9 mouse cellular contexts compared by ENCODE assay signal in the genomic region with DNA sequence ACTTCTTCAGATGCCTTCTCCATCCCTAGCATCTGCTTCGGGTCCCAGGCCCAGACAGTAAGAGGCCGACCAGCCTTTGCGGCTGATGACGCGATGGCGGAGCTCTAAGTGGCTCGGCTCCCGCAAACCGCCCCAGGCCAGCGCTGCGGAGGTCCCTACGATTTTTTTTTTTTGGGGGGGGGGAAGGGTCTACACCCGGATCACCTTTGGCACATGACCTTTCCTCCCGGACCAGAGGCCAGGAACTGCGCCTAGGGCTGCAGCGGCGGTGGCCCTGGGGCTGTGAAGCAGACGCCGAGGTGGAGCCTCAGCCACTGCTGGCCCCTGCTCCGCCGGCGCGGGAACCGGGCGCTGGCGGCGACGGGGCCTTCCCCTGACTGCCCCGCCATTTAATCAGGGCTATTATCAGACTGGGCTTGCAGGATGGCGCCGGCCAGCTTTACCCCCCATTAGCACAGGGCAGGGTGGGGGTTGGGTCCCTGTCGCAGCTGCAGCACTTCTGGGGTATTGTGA. TPM values are rescaled to one million over a fixed set of nuclear protein-coding genes. Genes with fewer than 3 reads are reported as not detected.
DNase-seq lines count a peak whose midpoint lies in the region; ATAC-seq lines count a peak whose summit lies in the region.
"Had no signal": no experiment of that assay in that cellular context is flagged by ENCODE, and none has a peak within 500 bp of the region (broad histone marks: within the 10 kb centered on the region; RNA-seq: fewer than 3 reads in every experiment).

No protein-coding gene starts in this region.

- peak overlapping the region; percentile 53 for H3K4me2 ChIP-seq in kidney, embryonic 14.5 days (replicated peaks; ENCODE audit: low read depth, low read length)
- H3K4me2 ChIP-seq in embryonic facial prominence, embryonic 13.5 days: peak overlapping the region; percentile 64
- H3K4me2 ChIP-seq in hindbrain, embryonic 16.5 days (ENCODE audit: low read length): peak overlapping the region; percentile 60

- H3K4me3 ChIP-seq in kidney, embryonic 14.5 days (ENCODE audit: low read length): peak overlapping the region; percentile 34
- H3K4me3 ChIP-seq in embryonic facial prominence, embryonic 13.5 days: peak overlapping the region; percentile 40
- H3K4me3 ChIP-seq in hindbrain, embryonic 16.5 days (ENCODE audit: low read length): peak overlapping the region; percentile 35

- H3K27ac ChIP-seq in kidney, embryonic 14.5 days (ENCODE audit: low read depth, low read length): no peak overlapping the region
- no peak overlapping the region for H3K27ac ChIP-seq in embryonic facial prominence, embryonic 13.5 days
- H3K27ac ChIP-seq in hindbrain, embryonic 16.5 days (ENCODE audit: low read depth, low read length): no peak overlapping the region

- H3K4me1 ChIP-seq in kidney, embryonic 14.5 days (ENCODE audit: control insufficient read depth, insufficient read depth, low read length): no peaks in the 10 kb centered on the region
- H3K4me1 ChIP-seq in embryonic facial prominence, embryonic 13.5 days: peaks cover 17% of the 10 kb centered on the region
- peaks cover 6% of the 10 kb centered on the region for H3K4me1 ChIP-seq in hindbrain, embryonic 16.5 days (ENCODE audit: control insufficient read depth, insufficient read depth, low read depth, low read length)

- no peak for DNase-seq in kidney, adult 8-10 months
- peak; percentile 73 for DNase-seq in neural tube, embryonic 10.5 days (ENCODE audit: extremely low spot score, low spot score)
- DNase-seq in gastrocnemius, postnatal 4 days (ENCODE audit: low spot score in 2 of 2): no peak
- no peak for DNase-seq in layer of hippocampus, postnatal 14 days (ENCODE audit: low spot score in 2 of 2)
- DNase-seq in cerebellum, postnatal 36 days: no peak

- no peaks in the 10 kb centered on the region for H3K9me3 ChIP-seq in kidney, embryonic 14.5 days (ENCODE audit: control insufficient read depth, low read length)
- no peaks in the 10 kb centered on the region for H3K9me3 ChIP-seq in embryonic facial prominence, embryonic 13.5 days
- no peaks in the 10 kb centered on the region for H3K9me3 ChIP-seq in hindbrain, embryonic 16.5 days (ENCODE audit: control insufficient read depth, low read length)
- H3K9me3 ChIP-seq: G1E had no signal

- H3K36me3 ChIP-seq in kidney, embryonic 14.5 days (ENCODE audit: control insufficient read depth, insufficient read depth, low read length): no peaks in the 10 kb centered on the region
- no peaks in the 10 kb centered on the region for H3K36me3 ChIP-seq in embryonic facial prominence, embryonic 13.5 days
- H3K36me3 ChIP-seq in hindbrain, embryonic 16.5 days (ENCODE audit: control insufficient read depth, insufficient read depth, low read length): no peaks in the 10 kb centered on the region
- H3K36me3 ChIP-seq: G1E had no signal

- ATAC-seq in kidney, embryonic 14.5 days (ENCODE audit: low FRiP score, low TSS enrichment): peak; percentile 83
- 0 out of 2 replicates have a peak, but pooled peaks have one; percentile 45 for ATAC-seq in embryonic facial prominence, embryonic 13.5 days (ENCODE audit: insufficient number of reproducible peaks, insufficient read depth, low FRiP score, low TSS enrichment, low read depth)
- peak; percentile 72 for ATAC-seq in hindbrain, embryonic 16.5 days

- WGBS in kidney, embryonic 14.5 days: 0% methylated on average over 32 of the region's 32 CpGs
- WGBS in embryonic facial prominence, embryonic 13.5 days: under 1% methylated on average over 32 of the region's 32 CpGs
- WGBS in hindbrain, embryonic 16.5 days: under 1% methylated on average over 24 of the region's 32 CpGs

- H3K9ac ChIP-seq in kidney, embryonic 14.5 days (ENCODE audit: low read depth, low read length): peak overlapping the region; percentile 37; the same call in 1 of the 2 replicates
- H3K9ac ChIP-seq in embryonic facial prominence, embryonic 13.5 days: 0 out of 2 replicates have a peak overlapping the region, but pooled peaks have one; percentile 27
- no peak overlapping the region for H3K9ac ChIP-seq in hindbrain, embryonic 16.5 days (ENCODE audit: low read depth, low read length)

- peaks cover 69% of the 10 kb centered on the region for H3K27me3 ChIP-seq in kidney, embryonic 14.5 days (ENCODE audit: control insufficient read depth, insufficient read depth, low read length)
- H3K27me3 ChIP-seq in embryonic facial prominence, embryonic 13.5 days: peaks cover 70% of the 10 kb centered on the region
- peaks cover 46% of the 10 kb centered on the region for H3K27me3 ChIP-seq in hindbrain, embryonic 16.5 days (replicated peaks; ENCODE audit: control insufficient read depth, insufficient read depth, low read length)

RNA-seq across cellular contexts. Expression of a gene that starts 6.9 kb away (rescaled TPM):
- polyA plus RNA-seq in kidney, embryonic 14.5 days (2014; fragmentation: Nextera tagmentation; extraction: Ambion mirVana): not detected in 2 replicates
- 0.10 and 0.56 TPM in 2 replicates for polyA plus RNA-seq in embryonic facial prominence, embryonic 13.5 days (2015; fragmentation: Nextera tagmentation; extraction: Ambion mirVana)
- polyA plus RNA-seq in hindbrain, embryonic 16.5 days (2015; fragmentation: Nextera tagmentation; extraction: Ambion mirVana): 0.78 and 1.2 TPM in 2 replicates
- total RNA-seq in gastrocnemius, postnatal 4 days (2021): under 1 TPM in 1 of 2 experiments, not detected in 1; 0.25 TPM
- total RNA-seq in layer of hippocampus, postnatal 14 days (2021): not detected
- polyA plus RNA-seq: G1E had no signal
